Mouse (Mus musculus): ENCODE measurements around the gene Snx29.

DNA sequence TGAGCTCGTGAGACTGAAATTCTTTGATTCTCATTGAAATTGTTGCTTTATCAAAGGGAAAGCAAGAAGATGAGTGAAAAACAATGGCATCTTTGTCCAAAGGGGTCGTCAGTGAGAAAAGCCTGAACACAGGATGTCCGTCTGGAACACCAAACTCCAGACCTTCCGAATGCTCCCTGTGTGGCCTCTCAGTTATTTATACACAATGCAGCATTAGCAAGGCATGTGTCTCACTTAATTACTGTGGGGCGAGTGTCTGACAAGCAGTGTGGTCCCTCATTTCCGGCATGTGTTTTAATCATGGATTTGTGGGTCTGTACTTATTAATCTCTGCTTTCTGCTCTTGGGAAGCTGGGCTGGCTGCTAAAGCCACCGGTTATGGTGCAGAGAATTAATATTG lies 275.1 kb downstream of the Snx29 start:
- TF ChIP-seq MAFK (IDR thresholded peaks at IDR 0.05; ENCODE audit: insufficient read depth, low read depth, low read length) (no peak), CHD2 (IDR thresholded peaks at IDR 0.05; ENCODE audit: low read depth, low read length) (no peak), ZC3H11A (IDR thresholded peaks at IDR 0.05; ENCODE audit: borderline replicate concordance, low read depth, low read length) (no peak), ZNF384 (IDR thresholded peaks at IDR 0.05; ENCODE audit: low read depth, low read length) (no peak), HCFC1 (IDR thresholded peaks at IDR 0.05; ENCODE audit: borderline replicate concordance, insufficient read depth, low read length) (no peak)
